Mouse (Mus musculus) left cerebral cortex, adult 2 months (tissue): Measurements from ENCODE around the gene Slc43a1. TPM values are rescaled to one million over a fixed set of nuclear protein-coding genes. Genes with fewer than 3 reads are reported as not detected.
A peak's percentile ranks its signal among the peaks of the same experiment; 100 is the strongest.

Experiments used
- DNase-seq, 2 experiments: peaks; one replicate each; pipeline ENCODE4 v3.0.0; 2021 to 2022; ENCODE audit warnings: low spot score in 2 of 2, mixed read lengths in 1 of 2; ENCODE audit errors: extremely low spot score in 1 of 2
- H3K27ac ChIP-seq: fragments of 200-600 bp; 2 replicates; pipeline ENCODE4 v1.8.1; 2022
- H3K4me3 ChIP-seq: fragments of 200-600 bp; 2 replicates; pipeline ENCODE4 v1.8.1; 2022
- CTCF ChIP-seq: fragments of 200-600 bp; IDR thresholded peaks from 2 replicates; pipeline ENCODE4 v1.8.1; 2022; ENCODE audit warnings: antibody characterized with exemption, mild to moderate bottlenecking, moderate library complexity
- intact Hi-C: fragments of 180-260 bp; cut with DNase I; formaldehyde crosslinking; loops from one replicate; pipeline ENCODE4 v1.15.1; 2025
- total RNA-seq, 2 experiments: library from RNA; stranded (reverse); gene quantifications; 2 replicates each; pipeline ENCODE4 v1.2.3; 2021

Gene Slc43a1
- total RNA-seq, 2 experiments from 2014 or later = 0.27 to 0.30 TPM

- Histone ChIP-seq H3K4me3 (peak overlapping the region; percentile 40), H3K27ac (peak overlapping the region; percentile 47)
- intact Hi-C loops = no loop called here
- DNase-seq = no peak
- TF ChIP-seq CTCF = no peak
Measured at GRCm38 (mm10) chr2:84872105-84872716, 33.6 kb downstream of the Slc43a1 start.

GRCm38 (mm10) chr2:84875842-84876241 is 37.2 kb downstream of the Slc43a1 start:
- no peak for DNase-seq
- no peak for TF ChIP-seq CTCF
- Histone ChIP-seq H3K4me3 (no peak overlapping the region), H3K27ac (no peak overlapping the region)
- intact Hi-C loops = no loop called here

DNA sequence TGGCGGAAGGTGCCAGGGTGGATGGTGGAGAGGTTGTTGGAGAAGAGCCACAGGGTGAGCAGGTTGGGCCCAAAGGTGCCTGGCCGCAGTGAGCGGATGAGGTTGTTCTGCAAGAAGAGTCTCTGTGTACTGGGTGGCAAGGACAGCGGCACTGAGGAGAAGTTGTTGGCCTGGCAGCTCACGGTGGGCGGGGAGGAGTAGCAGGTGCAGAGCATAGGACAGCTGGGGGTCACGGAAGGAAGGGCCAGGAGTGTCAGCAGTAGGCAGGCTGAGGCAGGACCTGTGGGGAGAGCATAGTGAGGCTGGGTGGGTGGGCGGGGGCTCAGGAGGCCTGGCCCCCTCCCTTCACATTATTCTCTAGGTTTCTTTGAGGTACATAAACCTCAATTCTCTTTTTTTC is 41.9 kb downstream of the Slc43a1 start:
- no peak overlapping the region for H3K4me3 ChIP-seq
- peak overlapping the region; percentile 28 for H3K27ac ChIP-seq
- DNase-seq = peak in 1 of 2 experiments; percentile 18
- intact Hi-C loops = loop anchor here (5.0 to 10.0 kb wide), 2 partner anchors 148 to 326 kb away; partner anchors contain the start of gene Ypel4
- no peak for TF ChIP-seq CTCF

GRCm38 (mm10) chr2:84882606-84883005 is 44.0 kb downstream of the Slc43a1 start:
- TF ChIP-seq CTCF = no peak
- DNase-seq = peak; percentile 74 to 84
- Histone ChIP-seq H3K27ac (peak overlapping the region; percentile 67), H3K4me3 (no peak overlapping the region)
- intact Hi-C loops = loop anchor here (5.0 to 10.0 kb wide), 2 partner anchors 150 to 328 kb away; partner anchors contain the start of gene Ypel4

GRCm38 (mm10) chr2:84883084-84883483 is 44.4 kb downstream of the Slc43a1 start:
- H3K27ac ChIP-seq = no peak overlapping the region
- intact Hi-C loops = loop anchor here (5.0 to 10.0 kb wide), 2 partner anchors 151 to 328 kb away; partner anchors contain the start of gene Ypel4
- TF ChIP-seq CTCF = no peak
- H3K4me3 ChIP-seq = 0 out of 2 replicates have a peak overlapping the region, but pooled peaks have one; percentile 4
- DNase-seq = peak in 1 of 2 experiments; percentile 18

DNA sequence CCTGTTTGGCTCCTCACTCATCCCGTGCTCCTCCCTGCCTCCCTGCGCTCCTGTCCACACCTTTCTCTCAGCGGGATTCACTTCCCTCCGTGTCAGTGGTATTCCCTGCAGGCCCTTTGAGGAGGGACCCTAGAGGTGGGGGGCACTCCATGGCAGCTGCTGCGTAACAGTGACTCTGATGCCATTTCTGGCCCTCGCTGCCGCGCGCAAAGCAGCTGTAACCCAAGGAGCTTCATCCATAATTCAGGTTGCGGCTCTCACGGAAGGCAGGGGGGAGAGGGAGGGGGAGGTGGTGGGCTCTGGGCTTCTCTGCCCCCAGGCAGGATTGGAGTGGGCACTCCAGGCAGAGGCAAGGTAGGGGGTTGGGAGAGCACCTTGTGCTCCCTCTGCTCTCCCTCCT is 44.9 kb downstream of the Slc43a1 start:
- Histone ChIP-seq H3K4me3 (peak overlapping the region; percentile 81), H3K27ac (peak overlapping the region; percentile 67; the same call in 1 of the 2 replicates)
- intact Hi-C loops = loop anchor here (5.0 to 10.0 kb wide), 2 partner anchors 151 to 329 kb away; partner anchors contain the start of gene Ypel4
- TF ChIP-seq CTCF = no peak
- DNase-seq = no peak

DNA sequence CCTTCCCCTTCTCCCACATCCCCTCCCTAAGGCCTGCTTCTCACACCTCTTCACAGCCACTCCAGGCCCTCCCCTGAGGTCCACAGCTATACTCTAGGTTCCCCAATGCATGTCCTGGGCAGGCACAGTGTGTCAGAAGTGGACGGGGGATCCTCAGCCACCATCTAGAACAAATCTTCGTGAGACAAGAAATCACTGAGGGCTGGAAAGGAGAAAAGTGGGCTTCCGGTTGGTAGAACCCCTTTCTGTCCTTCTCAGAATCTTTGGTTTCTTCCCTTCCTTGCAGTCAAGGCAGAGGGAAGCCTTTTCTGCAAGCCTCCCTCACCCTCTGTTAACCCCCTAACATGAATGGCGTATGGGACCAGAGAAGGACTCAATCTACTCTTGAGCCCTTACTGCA is 45.3 kb downstream of the Slc43a1 start:
- TF ChIP-seq CTCF = no peak
- intact Hi-C loops = loop anchor here (5.0 to 10.0 kb wide), 2 partner anchors 152 to 329 kb away; partner anchors contain the start of gene Ypel4
- peak overlapping the region; percentile 81 for H3K4me3 ChIP-seq
- peak overlapping the region; percentile 67; the same call in 1 of the 2 replicates for H3K27ac ChIP-seq
- no peak for DNase-seq

DNA sequence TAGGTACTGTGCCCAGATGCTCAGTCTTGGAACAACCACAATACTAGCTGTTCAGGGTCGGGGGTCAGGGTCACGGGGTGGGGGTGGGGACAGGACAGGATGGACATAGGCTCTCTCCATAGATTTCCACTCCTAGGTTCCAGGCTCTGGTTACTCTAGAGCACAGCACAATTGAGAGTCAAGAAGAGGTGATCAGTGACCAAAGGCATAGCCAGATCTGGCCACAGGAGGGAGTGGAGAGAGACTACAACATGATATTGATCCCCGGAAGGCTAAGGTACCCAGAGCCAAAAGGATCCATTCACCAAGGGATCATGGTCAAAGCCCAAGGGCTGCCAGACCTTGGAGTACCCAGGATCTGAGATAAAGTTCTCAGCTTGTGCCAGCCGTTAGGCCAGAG is 46.0 kb downstream of the Slc43a1 start:
- TF ChIP-seq CTCF = no peak; the same call in none of the 2 replicates
- H3K27ac ChIP-seq = peak overlapping the region; percentile 84
- DNase-seq = no peak
- intact Hi-C loops = loop anchor here (5.0 to 10.0 kb wide), 2 partner anchors 152 to 330 kb away; partner anchors contain the start of gene Ypel4
- peak overlapping the region; percentile 81 for H3K4me3 ChIP-seq

- H3K4me3 ChIP-seq = peak overlapping the region; percentile 81
- peak in 1 of 2 experiments; percentile 32 for DNase-seq
- peak overlapping the region; percentile 91 for H3K27ac ChIP-seq
- TF ChIP-seq CTCF = no peak
- intact Hi-C loops = loop anchor here (10.0 kb wide), 1 partner anchor 331 kb away; no protein-coding TSS in a partner anchor
Measured at GRCm38 (mm10) chr2:84885084-84886055, 46.7 kb downstream of the Slc43a1 start.

DNA sequence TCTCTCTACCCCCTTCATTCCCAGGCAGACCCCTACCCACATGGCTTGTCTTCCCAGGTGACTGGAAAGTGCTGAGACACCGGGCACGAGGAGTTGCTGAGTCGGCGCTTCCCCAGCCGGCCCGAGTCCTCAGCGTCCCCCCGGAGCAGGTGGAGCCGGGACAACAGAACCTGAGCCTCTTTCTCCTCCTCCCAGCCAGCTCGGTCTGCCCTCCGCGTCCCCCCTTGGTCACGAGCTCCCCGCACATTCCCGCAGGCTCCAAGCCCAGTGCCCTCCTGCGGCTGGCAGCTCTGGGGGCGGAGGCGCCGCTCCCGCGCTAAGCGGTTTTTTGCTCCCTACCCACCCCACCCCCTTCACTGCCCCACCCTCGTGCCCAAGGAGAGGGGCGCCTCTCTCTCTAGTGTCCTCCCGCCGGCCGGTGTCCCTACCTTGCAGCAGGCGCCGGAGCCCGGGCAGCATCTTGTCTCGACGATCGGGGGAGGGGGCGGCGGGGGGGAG is 47.6 kb downstream of the Slc43a1 start, which contains the start of gene Rtn4rl2:
TSS of gene Rtn4rl2 (minus strand) at position 477 of the 498 bp plus-strand sequence.
- H3K27ac ChIP-seq = peak within 1 kb of the TSS; percentile 91

GRCm38 (mm10) chr2:84886821-84887281 is 48.2 kb downstream of the Slc43a1 start:
- TF ChIP-seq CTCF = no peak
- peak in 1 of 2 experiments; percentile 46 for DNase-seq
- Histone ChIP-seq H3K4me3 (peak overlapping the region; percentile 81), H3K27ac (peak overlapping the region; percentile 91)
- intact Hi-C loops = loop anchor here (10.0 kb wide), 1 partner anchor 332 kb away; no protein-coding TSS in a partner anchor

More for the DNA sequence above, 47.6 kb downstream of the Slc43a1 start, which contains the start of gene Rtn4rl2:
- DNase-seq = peak in 1 of 2 experiments; percentile 37
- no peak for TF ChIP-seq CTCF
- intact Hi-C loops = loop anchor here (10.0 kb wide), 1 partner anchor 331 kb away; no protein-coding TSS in a partner anchor
- peak within 1 kb of the TSS; percentile 81 for H3K4me3 ChIP-seq
